Mouse (Mus musculus) midbrain, embryonic 11.5 days (tissue): ENCODE data around the gene Fndc3b. TPM values are rescaled to one million over a fixed set of nuclear protein-coding genes. Genes with fewer than 3 reads are reported as not detected.
"Not testable (repeated sequence)": the region's sequence is repeated elsewhere in the genome, so short reads cannot be mapped to it uniquely, and the experiment has no call there.

Source experiments
- ATAC-seq: fragments of 200-750 bp; cut with Nextera tagmentation; 2 replicates; pipeline ENCODE4 v1.8.0; 2017; ENCODE audit warnings: moderate TSS enrichment, moderate library complexity; ENCODE audit not compliant: low FRiP score
- DNase-seq: peaks from one replicate; pipeline ENCODE4 v3.0.0; 2015; ENCODE audit warnings: low spot score; ENCODE audit errors: missing footprints
- H3K27ac ChIP-seq: fragments of 300-500 bp; sonication (generic); 2 replicates; pipeline ENCODE4 v1.5.1; 2014; ENCODE audit warnings: low read depth, low read length
- H3K27me3 ChIP-seq: fragments of 300-500 bp; sonication (generic); 2 replicates; pipeline ENCODE4 v1.6.1; 2014; ENCODE audit warnings: mild to moderate bottlenecking, low read length, moderate library complexity, mixed read lengths; ENCODE audit not compliant: control insufficient read depth, insufficient read depth
- H3K36me3 ChIP-seq: fragments of 300-500 bp; sonication (generic); 2 replicates; pipeline ENCODE4 v1.6.1; 2014; ENCODE audit warnings: mild to moderate bottlenecking, low read length, moderate library complexity, mixed read lengths; ENCODE audit not compliant: control insufficient read depth, insufficient read depth
- H3K4me1 ChIP-seq: fragments of 300-500 bp; sonication (generic); 2 replicates; pipeline ENCODE4 v1.6.1; 2014; ENCODE audit warnings: low read length; ENCODE audit not compliant: control insufficient read depth, insufficient read depth
- H3K4me2 ChIP-seq: fragments of 300-500 bp; sonication (generic); 2 replicates; pipeline ENCODE4 v1.6.1; 2014; ENCODE audit warnings: mild to moderate bottlenecking, moderate library complexity
- H3K4me3 ChIP-seq: fragments of 300-500 bp; sonication (generic); 2 replicates; pipeline ENCODE4 v1.5.1; 2014; ENCODE audit warnings: low read depth, low read length
- H3K9ac ChIP-seq: fragments of 300-500 bp; sonication (generic); 2 replicates; pipeline ENCODE4 v1.6.1; 2014; ENCODE audit warnings: low read length
- H3K9me3 ChIP-seq: fragments of 300-500 bp; sonication (generic); 2 replicates; pipeline ENCODE4 v1.6.1; 2016; ENCODE audit warnings: low read length; ENCODE audit not compliant: control insufficient read depth
- WGBS: fragments of 180-500 bp; shearing (Covaris S2); extraction: QIAGEN DNeasy Blood & Tissue Kit; methylation state at CpG from one replicate; pipeline ENCODE4 v1.1.7; 2014; 5-methylcytosine and 5-hydroxymethylcytosine counted together
- polyA plus RNA-seq: library from polyadenylated mRNA; unstranded; fragments of >200 nt; fragmentation: Nextera tagmentation; extraction: Ambion mirVana; gene quantifications from 2 replicates; pipeline ENCODE4 v1.2.1, GENCODE M21; 2014

Fndc3b gene
- polyA plus RNA-seq, 1 experiment from 2014 or later, result 10.1 TPM

GRCm38 (mm10) chr3:27418602-27419001 is 292.5 kb downstream of the Fndc3b start:
- DNase-seq, result peak; percentile 33

DNA sequence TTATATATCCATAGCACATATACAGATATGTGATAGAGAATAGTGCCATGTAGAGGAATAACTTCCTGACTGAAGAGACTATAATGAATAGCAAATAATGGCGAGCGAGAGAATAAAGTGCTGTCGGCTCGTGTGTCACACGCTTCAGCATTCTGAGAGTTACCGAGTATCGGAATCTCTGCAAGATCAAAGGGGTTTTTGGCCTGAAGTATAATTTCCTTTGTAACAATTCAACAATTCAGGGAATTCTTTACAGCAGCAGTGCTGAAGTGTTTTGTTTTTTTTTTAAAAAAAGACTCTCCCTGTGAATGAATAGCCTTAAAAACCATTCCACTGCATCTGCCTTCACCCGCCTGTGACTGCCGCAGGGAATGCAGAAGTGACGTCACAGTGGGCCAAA is 294.3 kb downstream of the Fndc3b start:
- H3K4me3 ChIP-seq, result no peak overlapping the region
- no peaks in the 10 kb centered on the region for H3K9me3 ChIP-seq
- H3K27ac ChIP-seq, result no peak overlapping the region
- DNase-seq (peak; percentile 70), ATAC-seq (no peak)
- no peak overlapping the region for H3K9ac ChIP-seq
- no peaks in the 10 kb centered on the region; the same call in 1 of the 2 replicates for H3K36me3 ChIP-seq
- WGBS, result 71% methylated on average over 10 of the region's 10 CpGs
- no peak overlapping the region for H3K4me2 ChIP-seq
- H3K4me1 ChIP-seq, result no peaks in the 10 kb centered on the region
- no peaks in the 10 kb centered on the region for H3K27me3 ChIP-seq

More at GRCm38 (mm10) chr3:27418602-27419001, 292.5 kb downstream of the Fndc3b start:
- no peak for ATAC-seq
- no peak overlapping the region for H3K4me3 ChIP-seq
- no peak overlapping the region for H3K9ac ChIP-seq
- no peaks in the 10 kb centered on the region; the same call in 1 of the 2 replicates for H3K36me3 ChIP-seq
- WGBS, result 96% methylated on average over 8 of the region's 8 CpGs
- no peaks in the 10 kb centered on the region for H3K9me3 ChIP-seq
- no peak overlapping the region for H3K27ac ChIP-seq
- no peak overlapping the region for H3K4me2 ChIP-seq
- no peaks in the 10 kb centered on the region for H3K27me3 ChIP-seq
- H3K4me1 ChIP-seq, result no peaks in the 10 kb centered on the region

DNA sequence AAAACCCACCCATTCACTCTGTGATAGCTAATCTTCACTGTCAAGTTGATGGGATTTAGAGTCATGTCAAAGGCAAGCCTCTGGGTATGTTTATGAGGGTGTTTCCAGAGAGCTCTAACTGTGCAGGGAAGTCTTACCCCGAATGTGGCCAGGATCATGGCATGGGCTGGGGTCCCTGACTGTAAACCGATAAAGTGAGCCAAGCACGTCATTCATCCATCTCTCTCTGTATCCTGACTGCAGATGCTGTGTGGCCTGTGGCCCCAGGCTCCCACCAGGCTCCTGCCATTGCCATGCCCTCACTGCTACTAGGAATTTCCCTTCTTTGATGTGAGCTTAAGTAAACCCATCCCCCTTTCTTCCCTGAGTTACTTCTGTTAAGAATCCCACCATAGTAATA is 297.5 kb downstream of the Fndc3b start:
- H3K4me1 ChIP-seq, result no peaks in the 10 kb centered on the region
- ATAC-seq, result no peak
- H3K36me3 ChIP-seq, result no peaks in the 10 kb centered on the region; the same call in 1 of the 2 replicates
- no peak overlapping the region for H3K9ac ChIP-seq
- H3K27ac ChIP-seq, result no peak overlapping the region
- no peaks in the 10 kb centered on the region for H3K9me3 ChIP-seq
- WGBS, result 71% methylated on average over 3 of the region's 3 CpGs
- peak; percentile 19 for DNase-seq
- H3K4me2 ChIP-seq, result no peak overlapping the region
- no peak overlapping the region for H3K4me3 ChIP-seq
- no peaks in the 10 kb centered on the region for H3K27me3 ChIP-seq

GRCm38 (mm10) chr3:27411286-27411685 is 299.8 kb downstream of the Fndc3b start:
- no peak overlapping the region for H3K27ac ChIP-seq
- DNase-seq (no peak), ATAC-seq (no peak)
- 85% methylated on average over 2 of the region's 2 CpGs for WGBS
- H3K27me3 ChIP-seq, result no peaks in the 10 kb centered on the region
- no peak overlapping the region for H3K9ac ChIP-seq
- H3K4me1 ChIP-seq, result no peaks in the 10 kb centered on the region
- no peaks in the 10 kb centered on the region for H3K36me3 ChIP-seq
- no peak overlapping the region for H3K4me2 ChIP-seq
- H3K4me3 ChIP-seq, result no peak overlapping the region
- H3K9me3 ChIP-seq, result no peaks in the 10 kb centered on the region

- Histone ChIP-seq H3K4me1 (no peaks in the 10 kb centered on the region), H3K4me2 (no peak overlapping the region), H3K36me3 (no peaks in the 10 kb centered on the region), H3K9me3 (no peaks in the 10 kb centered on the region), H3K4me3 (no peak overlapping the region), H3K9ac (no peak overlapping the region), H3K27me3 (no peaks in the 10 kb centered on the region), H3K27ac (no peak overlapping the region)
- ATAC-seq (no peak), DNase-seq (no peak)
- WGBS, result 71% methylated on average over 2 of the region's 2 CpGs
Measured at GRCm38 (mm10) chr3:27408564-27408963, 302.5 kb downstream of the Fndc3b start.

DNA sequence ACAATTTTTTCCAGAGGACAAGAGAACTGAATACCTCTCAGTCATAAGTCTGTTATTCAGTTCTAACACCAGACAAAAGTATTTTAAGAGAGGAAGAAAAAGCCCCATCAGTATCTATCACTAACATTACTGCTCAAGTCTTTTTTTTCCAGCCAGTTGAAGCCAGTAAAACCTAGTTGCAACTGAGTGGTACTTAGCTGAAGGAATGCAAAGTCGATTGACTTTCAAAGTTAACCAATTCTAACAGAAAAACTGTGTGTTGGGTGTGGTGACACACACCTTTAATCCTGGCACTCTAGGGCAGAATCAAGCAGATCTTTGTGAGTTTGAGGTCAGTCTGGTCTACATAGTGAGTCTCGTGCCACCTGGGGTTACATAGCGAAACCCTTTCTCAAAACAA is 304.7 kb downstream of the Fndc3b start:
- Histone ChIP-seq H3K4me2 (no peak overlapping the region), H3K27ac (no peak overlapping the region), H3K4me3 (no peak overlapping the region), H3K4me1 (no peaks in the 10 kb centered on the region), H3K9ac (no peak overlapping the region), H3K27me3 (no peaks in the 10 kb centered on the region), H3K36me3 (no peaks in the 10 kb centered on the region), H3K9me3 (no peaks in the 10 kb centered on the region)
- WGBS, result 88% methylated on average over 3 of the region's 3 CpGs
- no peak for ATAC-seq
- no peak for DNase-seq

- H3K4me2 ChIP-seq, H3K27me3 ChIP-seq, H3K9ac ChIP-seq, ATAC-seq, DNase-seq, H3K4me3 ChIP-seq, H3K36me3 ChIP-seq, H3K27ac ChIP-seq, H3K4me1 ChIP-seq, H3K9me3 ChIP-seq: not testable (repeated sequence)
- WGBS, result 90% methylated on average over 3 of the region's 3 CpGs
Measured at GRCm38 (mm10) chr3:27400996-27401395, 310.1 kb downstream of the Fndc3b start.

DNA sequence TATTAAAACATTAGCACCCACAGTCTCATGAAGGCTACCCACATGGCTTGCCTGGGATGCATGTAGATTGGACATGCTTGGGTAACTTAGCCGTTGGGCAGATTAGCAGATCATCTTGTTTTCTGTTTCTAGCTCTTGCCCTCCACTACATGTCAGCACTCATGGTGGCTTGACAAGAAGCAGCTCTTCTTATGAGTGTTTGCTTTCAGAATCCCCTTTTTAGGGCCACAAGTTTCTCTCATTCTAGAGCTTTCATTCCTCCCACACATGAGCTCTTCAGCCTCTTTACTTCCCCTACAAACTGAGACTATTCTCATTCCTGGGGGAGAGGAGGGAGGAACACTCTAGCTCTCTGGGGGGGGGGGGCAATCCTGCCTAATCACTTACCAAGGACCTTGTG is 321.2 kb downstream of the Fndc3b start:
- no peaks in the 10 kb centered on the region for H3K9me3 ChIP-seq
- H3K9ac ChIP-seq, result no peak overlapping the region
- H3K4me3 ChIP-seq, result no peak overlapping the region
- no peak for DNase-seq
- H3K4me1 ChIP-seq, result no peaks in the 10 kb centered on the region
- no peak for ATAC-seq
- H3K4me2 ChIP-seq, result no peak overlapping the region
- no peak overlapping the region for H3K27ac ChIP-seq
- WGBS, result 78% methylated on average over 1 of the region's 1 CpGs
- no peaks in the 10 kb centered on the region for H3K27me3 ChIP-seq
- no peaks in the 10 kb centered on the region for H3K36me3 ChIP-seq

- Histone ChIP-seq H3K4me3 (no peak overlapping the region), H3K4me1 (no peaks in the 10 kb centered on the region), H3K27me3 (no peaks in the 10 kb centered on the region), H3K9ac (no peak overlapping the region), H3K36me3 (no peaks in the 10 kb centered on the region), H3K9me3 (no peaks in the 10 kb centered on the region), H3K4me2 (no peak overlapping the region), H3K27ac (no peak overlapping the region)
- ATAC-seq (no peak), DNase-seq (no peak)
- 77% methylated on average over 3 of the region's 3 CpGs for WGBS
Measured at GRCm38 (mm10) chr3:27384836-27385235, 326.3 kb downstream of the Fndc3b start.

GRCm38 (mm10) chr3:27377935-27378334 is 333.2 kb downstream of the Fndc3b start:
- Histone ChIP-seq H3K4me3 (no peak overlapping the region), H3K4me2 (no peak overlapping the region), H3K9ac (no peak overlapping the region), H3K9me3 (no peaks in the 10 kb centered on the region), H3K36me3 (no peaks in the 10 kb centered on the region), H3K27me3 (peaks cover 7% of the 10 kb centered on the region), H3K27ac (no peak overlapping the region), H3K4me1 (no peaks in the 10 kb centered on the region)
- 76% methylated on average over 4 of the region's 4 CpGs for WGBS
- DNase-seq (no peak), ATAC-seq (no peak)
